Mouse (Mus musculus): ENCODE results near the gene Def8.

- no peak for TF ChIP-seq EP300 (optimal IDR thresholded peaks at IDR 0.05)
- no peak for TF ChIP-seq CTCF (IDR thresholded peaks at IDR 0.05; ENCODE audit: low read depth)
Measured at GRCm38 (mm10) chr8:123478456-123479218, 55.3 kb downstream of the Def8 start.

All from stomach, postnatal 0 days (tissue).